In genomic region chr9:102212036-102212383, GRCm38 (mm10) we compare ENCODE assay signal across 16 mouse cellular contexts.
A peak's percentile ranks its signal among the peaks of the same experiment; 100 is the strongest.
DNase-seq lines count a peak whose midpoint lies in the region; ATAC-seq and TF ChIP-seq lines count a peak whose summit lies in the region.
"Had no signal": no experiment of that assay in that cellular context is flagged by ENCODE, and none has a peak within 500 bp of the region (broad histone marks: within the 10 kb centered on the region; RNA-seq: fewer than 3 reads in every experiment).

No protein-coding gene starts in this region.

- TF ChIP-seq CTCF in layer of hippocampus, adult 2 months (conservative IDR thresholded peaks at IDR 0.05): no peak

- no peak overlapping the region for H3K4me3 ChIP-seq in layer of hippocampus, adult 2 months
- no peak overlapping the region for H3K4me3 ChIP-seq in embryonic facial prominence, embryonic 13.5 days
- H3K4me3 ChIP-seq in hindbrain, embryonic 11.5 days (ENCODE audit: low read depth, low read length): no peak overlapping the region
- H3K4me3 ChIP-seq in midbrain, embryonic 13.5 days (replicated peaks): no peak overlapping the region
- H3K4me3 ChIP-seq: erythroblast, embryonic 14.5 days; gastrocnemius, adult 2 months; liver, embryonic 15.5 days had no signal

- H3K9me3 ChIP-seq in embryonic facial prominence, embryonic 13.5 days: no peaks in the 10 kb centered on the region
- no peaks in the 10 kb centered on the region for H3K9me3 ChIP-seq in hindbrain, embryonic 11.5 days (ENCODE audit: control insufficient read depth, low read length)
- H3K9me3 ChIP-seq in midbrain, embryonic 13.5 days: no peaks in the 10 kb centered on the region
- H3K9me3 ChIP-seq: liver, embryonic 15.5 days had no signal

- DNase-seq in layer of hippocampus, adult 2 months (ENCODE audit: low spot score in 2 of 2): no peak
- DNase-seq in layer of hippocampus, adult 9-10 months (ENCODE audit: low spot score): no peak
- no peak for DNase-seq in hindbrain, embryonic 11.5 days (ENCODE audit: low spot score)
- no peak for DNase-seq in thymus, postnatal 10 days (ENCODE audit: low spot score in 2 of 2)
- DNase-seq in adipocyte (ENCODE audit: low spot score): no peak
- no peak for DNase-seq in adrenal gland, adult 2 months
- DNase-seq: adrenal gland, adult 8-10 months; cerebellum, adult 2 months; gastrocnemius, adult 2 months; kidney, adult 18-20 months; right cerebral cortex, postnatal 25 days; thymus, postnatal 25 days had no signal

- H3K4me1 ChIP-seq in embryonic facial prominence, embryonic 13.5 days: peaks cover 12% of the 10 kb centered on the region
- peaks cover 6% of the 10 kb centered on the region for H3K4me1 ChIP-seq in hindbrain, embryonic 11.5 days (replicated peaks; ENCODE audit: control insufficient read depth, insufficient read depth, low read length)
- peaks cover 69% of the 10 kb centered on the region for H3K4me1 ChIP-seq in midbrain, embryonic 13.5 days (replicated peaks)
- H3K4me1 ChIP-seq: liver, embryonic 15.5 days had no signal

- H3K27me3 ChIP-seq in embryonic facial prominence, embryonic 13.5 days: no peaks in the 10 kb centered on the region
- H3K27me3 ChIP-seq in hindbrain, embryonic 11.5 days (ENCODE audit: control insufficient read depth, insufficient read depth, low read length): peaks cover 26% of the 10 kb centered on the region
- peaks cover 55% of the 10 kb centered on the region for H3K27me3 ChIP-seq in midbrain, embryonic 13.5 days
- H3K27me3 ChIP-seq: liver, embryonic 15.5 days had no signal

- H3K36me3 ChIP-seq in embryonic facial prominence, embryonic 13.5 days: no peaks in the 10 kb centered on the region
- no peaks in the 10 kb centered on the region for H3K36me3 ChIP-seq in hindbrain, embryonic 11.5 days (ENCODE audit: control insufficient read depth, insufficient read depth, low read length)
- H3K36me3 ChIP-seq in midbrain, embryonic 13.5 days: peaks cover 8% of the 10 kb centered on the region
- H3K36me3 ChIP-seq: liver, embryonic 15.5 days had no signal

- peak overlapping the region; percentile 64 for H3K27ac ChIP-seq in layer of hippocampus, adult 2 months
- H3K27ac ChIP-seq in embryonic facial prominence, embryonic 13.5 days: no peak overlapping the region
- peak overlapping the region; percentile 82 for H3K27ac ChIP-seq in hindbrain, embryonic 11.5 days (ENCODE audit: low read depth, low read length)
- H3K27ac ChIP-seq in midbrain, embryonic 13.5 days: peak overlapping the region; percentile 89
- H3K27ac ChIP-seq: gastrocnemius, adult 2 months; liver, embryonic 15.5 days had no signal

- ATAC-seq in embryonic facial prominence, embryonic 13.5 days (ENCODE audit: insufficient number of reproducible peaks, insufficient read depth, low FRiP score, low TSS enrichment, low read depth): peak; percentile 30; the same call in 1 of the 2 replicates
- ATAC-seq in hindbrain, embryonic 11.5 days (ENCODE audit: low FRiP score): peak; percentile 82; the same call in 1 of the 2 replicates
- ATAC-seq in midbrain, embryonic 13.5 days: no peak

- 0% methylated on average over 1 of the region's 1 CpGs for WGBS in embryonic facial prominence, embryonic 13.5 days
- 15% methylated on average over 1 of the region's 1 CpGs for WGBS in hindbrain, embryonic 11.5 days
- WGBS in midbrain, embryonic 13.5 days: 0% methylated on average over 1 of the region's 1 CpGs

- H3K9ac ChIP-seq in embryonic facial prominence, embryonic 13.5 days: no peak overlapping the region
- no peak overlapping the region for H3K9ac ChIP-seq in hindbrain, embryonic 11.5 days (ENCODE audit: low read depth, low read length)
- H3K9ac ChIP-seq in midbrain, embryonic 13.5 days (replicated peaks): no peak overlapping the region
- H3K9ac ChIP-seq: liver, embryonic 15.5 days had no signal

- no peak overlapping the region for H3K4me2 ChIP-seq in embryonic facial prominence, embryonic 13.5 days
- no peak overlapping the region for H3K4me2 ChIP-seq in hindbrain, embryonic 11.5 days (replicated peaks; ENCODE audit: low read depth, low read length)
- peak overlapping the region; percentile 12; the same call in 1 of the 2 replicates for H3K4me2 ChIP-seq in midbrain, embryonic 13.5 days (replicated peaks)
- H3K4me2 ChIP-seq: liver, embryonic 15.5 days had no signal
